Mouse (Mus musculus) left cerebral cortex, postnatal 10 days (tissue): ENCODE results near the gene Gm11992. TPM values are rescaled to one million over a fixed set of nuclear protein-coding genes. Genes with fewer than 3 reads are reported as not detected.

Experiments used
- DNase-seq, 2 experiments: peaks; one replicate each; pipeline ENCODE4 v3.0.0; 2021 to 2022; ENCODE audit warnings: low spot score in 2 of 2, mixed read lengths in 1 of 2; ENCODE audit errors: extremely low spot score in 1 of 2
- intact Hi-C: fragments of 180-260 bp; cut with DNase I; formaldehyde crosslinking; loops from one replicate; pipeline ENCODE4 v1.15.1; 2025
- total RNA-seq, 2 experiments: library from RNA; stranded (reverse); gene quantifications; 2 replicates each; pipeline ENCODE4 v1.2.3; 2021

Gene Gm11992
- total RNA-seq, 2 experiments from 2014 or later = 0.61 to 0.73 TPM

GRCm38 (mm10) chr11:9076444-9076843 is 28.1 kb downstream of the Gm11992 start:
- no peak for DNase-seq
- intact Hi-C loops = no loop called here

GRCm38 (mm10) chr11:9113189-9113588 is 64.8 kb downstream of the Gm11992 start:
- intact Hi-C loops = no loop called here
- DNase-seq = no peak

- intact Hi-C loops = no loop called here
- DNase-seq = no peak
These were observed 67.2 kb downstream of the Gm11992 start for GRCm38 (mm10) chr11:9115367-9116120.

- intact Hi-C loops = no loop called here
- DNase-seq = no peak
These were observed 67.7 kb downstream of the Gm11992 start for GRCm38 (mm10) chr11:9116121-9116520.

GRCm38 (mm10) chr11:9116916-9117315 is 68.5 kb downstream of the Gm11992 start:
- no peak for DNase-seq
- intact Hi-C loops = no loop called here

- no peak for DNase-seq
- intact Hi-C loops = no loop called here
These were observed 69.1 kb downstream of the Gm11992 start for GRCm38 (mm10) chr11:9117358-9118049.

GRCm38 (mm10) chr11:9118050-9118420 is 69.6 kb downstream of the Gm11992 start, which contains the start of gene Upp1:
Gene Upp1, plus strand, starts transcription at chr11:9118103.
- intact Hi-C loops = no loop called here
- DNase-seq = no peak

- intact Hi-C loops = no loop called here
- no peak for DNase-seq
These were observed 70.2 kb downstream of the Gm11992 start for GRCm38 (mm10) chr11:9118421-9119121.

Other genes with a start within 250 kb of the Gm11992 start
- gene Pkd1l1, start 75.3 kb upstream of the Gm11992 start, total RNA-seq = not detected
- gene Hus1, start 37.4 kb upstream of the Gm11992 start, total RNA-seq = 10 to 100 TPM in 1 of 2 experiments, 1 to 10 TPM in 1; 8.9 to 13.5 TPM
- gene Sun3, start 397 bp downstream of the Gm11992 start, total RNA-seq = under 1 TPM; 0.30 TPM
- 1 to 10 TPM; 1.2 to 1.4 TPM for gene Upp1, start 69.5 kb downstream of the Gm11992 start, total RNA-seq
- gene Abca13, start 143.3 kb downstream of the Gm11992 start, total RNA-seq = under 1 TPM; 0.09 to 0.12 TPM